ENCODE assay signal across 15 mouse cellular contexts in the genomic region with DNA sequence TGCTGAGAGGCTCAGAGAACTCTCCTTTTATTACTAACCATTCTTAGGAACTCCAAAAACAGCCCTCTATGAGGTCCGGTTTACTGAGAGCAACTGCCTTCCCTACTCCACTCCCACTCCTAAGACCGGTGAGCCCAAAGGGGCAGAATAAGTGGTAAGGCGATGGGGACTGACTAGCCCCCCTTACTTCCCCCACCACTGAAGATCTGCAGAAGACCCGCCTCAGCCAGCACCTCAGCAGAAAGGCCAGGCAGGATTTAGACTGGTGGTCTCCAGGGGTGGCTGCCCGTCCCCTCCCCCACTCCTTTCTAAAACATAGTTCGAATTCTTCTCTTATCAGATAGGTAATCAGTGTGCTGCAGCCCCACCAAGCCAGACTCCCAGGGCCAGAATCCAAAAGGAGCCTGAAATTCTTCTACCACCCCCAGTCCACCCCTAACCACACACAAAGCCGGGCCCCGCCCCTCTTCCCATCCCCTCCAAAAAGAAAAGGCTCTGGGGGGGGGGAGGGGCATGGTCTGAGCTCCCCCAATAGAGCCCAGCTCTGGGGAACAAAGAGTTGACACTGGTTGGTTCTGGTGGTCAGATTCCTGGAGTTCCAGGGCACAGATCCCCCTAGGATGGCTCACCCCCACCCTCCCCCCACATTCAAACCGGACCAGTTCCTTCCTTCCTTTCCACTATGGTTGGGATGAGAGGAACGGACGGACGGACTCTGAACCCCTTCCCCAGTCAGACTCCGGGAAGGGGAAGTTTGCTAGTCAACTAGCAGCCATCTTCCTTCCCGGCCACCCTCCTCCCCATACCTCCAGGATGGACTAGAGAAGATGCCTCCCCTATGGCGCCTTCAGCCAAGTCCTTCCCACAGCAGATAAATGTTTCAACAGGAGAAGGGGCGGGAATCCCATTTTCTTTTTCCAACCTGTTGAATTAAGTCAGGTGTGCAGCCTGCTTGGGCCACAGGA. TPM values are rescaled to one million over a fixed set of nuclear protein-coding genes. Genes with fewer than 3 reads are reported as not detected.
DNase-seq lines count a peak whose midpoint lies in the region; ATAC-seq and TF ChIP-seq lines count a peak whose summit lies in the region.
"Had no signal": no experiment of that assay in that cellular context is flagged by ENCODE, and none has a peak within 500 bp of the region (broad histone marks: within the 10 kb centered on the region; RNA-seq: fewer than 3 reads in every experiment).

No protein-coding gene starts in this region.

- H3K9ac ChIP-seq in heart, embryonic 13.5 days: no peak overlapping the region
- H3K9ac ChIP-seq in midbrain, embryonic 12.5 days (replicated peaks): no peak overlapping the region
- no peak overlapping the region for H3K9ac ChIP-seq in midbrain, embryonic 16.5 days (ENCODE audit: low read depth, low read length)
- H3K9ac ChIP-seq: neural tube, embryonic 12.5 days had no signal

- H3K9me3 ChIP-seq in heart, embryonic 13.5 days: no peaks in the 10 kb centered on the region
- H3K9me3 ChIP-seq in midbrain, embryonic 12.5 days: no peaks in the 10 kb centered on the region
- no peaks in the 10 kb centered on the region for H3K9me3 ChIP-seq in midbrain, embryonic 16.5 days (replicated peaks; ENCODE audit: control insufficient read depth, low read length, poor library complexity, severe bottlenecking)
- H3K9me3 ChIP-seq: neural tube, embryonic 12.5 days had no signal

- no peak for ATAC-seq in heart, embryonic 13.5 days (ENCODE audit: extremely low read depth, insufficient number of reproducible peaks, low FRiP score, low TSS enrichment)
- no peak for ATAC-seq in midbrain, embryonic 12.5 days (ENCODE audit: low FRiP score, low read depth)
- ATAC-seq in midbrain, embryonic 16.5 days: no peak
- peak; percentile 14; the same call in 1 of the 2 replicates for ATAC-seq in granulocyte monocyte progenitor cell, adult 5-6 weeks (replicated peaks; ENCODE audit: poor library complexity, severe bottlenecking)
- ATAC-seq in erythroblast, adult 5-6 weeks (replicated peaks; ENCODE audit: low FRiP score, poor library complexity, severe bottlenecking): no peak

- peak overlapping the region; percentile 28 for H3K4me2 ChIP-seq in heart, embryonic 13.5 days
- peak overlapping the region; percentile 29 for H3K4me2 ChIP-seq in midbrain, embryonic 12.5 days (replicated peaks)
- no peak overlapping the region for H3K4me2 ChIP-seq in midbrain, embryonic 16.5 days (ENCODE audit: low read length)
- H3K4me2 ChIP-seq in myocyte (ENCODE audit: low read depth): peak overlapping the region; percentile 51
- H3K4me2 ChIP-seq: neural tube, embryonic 12.5 days had no signal

- H3K27ac ChIP-seq in heart, embryonic 13.5 days (replicated peaks): no peak overlapping the region
- H3K27ac ChIP-seq in midbrain, embryonic 12.5 days (replicated peaks): no peak overlapping the region
- no peak overlapping the region for H3K27ac ChIP-seq in midbrain, embryonic 16.5 days (ENCODE audit: low read length)
- H3K27ac ChIP-seq: left cerebral cortex, adult 2 months; neural tube, embryonic 12.5 days had no signal

- peaks cover 15% of the 10 kb centered on the region for H3K27me3 ChIP-seq in heart, embryonic 13.5 days (replicated peaks)
- H3K27me3 ChIP-seq in midbrain, embryonic 12.5 days: peaks cover 11% of the 10 kb centered on the region; the same call in 1 of the 2 replicates
- H3K27me3 ChIP-seq in midbrain, embryonic 16.5 days (ENCODE audit: control insufficient read depth, insufficient read depth, low read depth, low read length): 0 out of 2 replicates have a peak, but pooled peaks cover 3% of the 10 kb centered on the region
- H3K27me3 ChIP-seq in myocyte (ENCODE audit: control insufficient read depth, insufficient read depth, insufficient read length): peaks cover 29% of the 10 kb centered on the region
- H3K27me3 ChIP-seq: neural tube, embryonic 12.5 days had no signal

- peaks cover 24% of the 10 kb centered on the region for H3K4me1 ChIP-seq in heart, embryonic 13.5 days
- peaks cover 37% of the 10 kb centered on the region for H3K4me1 ChIP-seq in midbrain, embryonic 12.5 days
- no peaks in the 10 kb centered on the region for H3K4me1 ChIP-seq in midbrain, embryonic 16.5 days (ENCODE audit: control insufficient read depth, insufficient read depth, low read length)

- H3K36me3 ChIP-seq in heart, embryonic 13.5 days: no peaks in the 10 kb centered on the region
- H3K36me3 ChIP-seq in midbrain, embryonic 12.5 days: 0 out of 2 replicates have a peak, but pooled peaks cover 3% of the 10 kb centered on the region
- H3K36me3 ChIP-seq in midbrain, embryonic 16.5 days (ENCODE audit: control insufficient read depth, insufficient read depth, low read length): no peaks in the 10 kb centered on the region
- no peaks in the 10 kb centered on the region for H3K36me3 ChIP-seq in myocyte (ENCODE audit: control insufficient read depth, insufficient read depth)
- H3K36me3 ChIP-seq: neural tube, embryonic 12.5 days had no signal

- whole genome bisulfite sequencing in heart, embryonic 13.5 days: 10% methylated on average over 16 of the region's 16 CpGs
- WGBS in midbrain, embryonic 12.5 days: 5% methylated on average over 16 of the region's 16 CpGs
- WGBS in midbrain, embryonic 16.5 days: 5% methylated on average over 16 of the region's 16 CpGs

- no peaks in the 10 kb centered on the region for H3K79me2 ChIP-seq in myocyte (ENCODE audit: control insufficient read depth, insufficient read depth)

- no peak overlapping the region for H3K4me3 ChIP-seq in heart, embryonic 13.5 days
- H3K4me3 ChIP-seq in midbrain, embryonic 12.5 days: no peak overlapping the region
- no peak overlapping the region for H3K4me3 ChIP-seq in midbrain, embryonic 16.5 days (ENCODE audit: low read depth, low read length)
- no peak overlapping the region for H3K4me3 ChIP-seq in myocyte
- H3K4me3 ChIP-seq: left cerebral cortex, adult 2 months; neural tube, embryonic 12.5 days had no signal

- TF ChIP-seq POLR2A in myocyte (IDR thresholded peaks at IDR 0.05; ENCODE audit: insufficient read length, low read depth): no peak

- DNase-seq in heart, adult 11 months: no peak
- DNase-seq in right cerebral cortex, postnatal 25 days: no peak
- DNase-seq: kidney, postnatal 10 days; lung, postnatal 36 days had no signal

- H3ac ChIP-seq in myocyte (ENCODE audit: control insufficient read depth, insufficient read length): no peak overlapping the region

RNA-seq across cellular contexts. Expression of gene Lin28a, which starts 6.9 kb away (rescaled TPM):
- polyA plus RNA-seq in heart, embryonic 13.5 days (2015; fragmentation: Nextera tagmentation; extraction: Ambion mirVana): 0.25 and 0.27 TPM in 2 replicates
- 3.3 and 3.4 TPM in 2 replicates for polyA plus RNA-seq in midbrain, embryonic 12.5 days (2016; fragmentation: Nextera tagmentation; extraction: Ambion mirVana)
- polyA plus RNA-seq in midbrain, embryonic 16.5 days (2015; fragmentation: Nextera tagmentation; extraction: Ambion mirVana): 0.37 and 0.44 TPM in 2 replicates
- total RNA-seq in granulocyte monocyte progenitor cell, adult 5-6 weeks (2014; fragmentation: Nextera tagmentation): 2.1 and 13.9 TPM in 2 replicates
- total RNA-seq in granulocyte monocyte progenitor cell, adult 5-6 weeks (2017): 4.0 and 10.5 TPM in 2 replicates
- polyA plus RNA-seq in myocyte (2012; fragmentation: generic; extraction: Trizol): 0.16 TPM
- 3.3 TPM in 1 of 2 replicates, not detected in the other for total RNA-seq in erythroblast, adult 5-6 weeks (2015; ENCODE audit: low replicate concordance)
- 6.4 and 8.9 TPM in 2 replicates for total RNA-seq in erythroblast, adult 5-6 weeks (2017; ENCODE audit: low replicate concordance)
- total RNA-seq: left cerebral cortex, adult 2 months had no signal
- polyA plus RNA-seq: cortical plate, adult 2 months; frontal cortex, adult 2 months had no signal

RNA-seq across cellular contexts. Expression of gene Dhdds, which starts 11.0 kb away (rescaled TPM):
- polyA plus RNA-seq in heart, embryonic 13.5 days (2015; fragmentation: Nextera tagmentation; extraction: Ambion mirVana): 31.0 and 33.6 TPM in 2 replicates
- polyA plus RNA-seq in midbrain, embryonic 12.5 days (2016; fragmentation: Nextera tagmentation; extraction: Ambion mirVana): 36.8 and 43.9 TPM in 2 replicates
- polyA plus RNA-seq in midbrain, embryonic 16.5 days (2015; fragmentation: Nextera tagmentation; extraction: Ambion mirVana): 45.7 and 48.6 TPM in 2 replicates
- 45.3 and 57.1 TPM in 2 replicates for total RNA-seq in granulocyte monocyte progenitor cell, adult 5-6 weeks (2014; fragmentation: Nextera tagmentation)
- total RNA-seq in granulocyte monocyte progenitor cell, adult 5-6 weeks (2017): 22.8 and 24.8 TPM in 2 replicates
- 30.5 TPM for polyA plus RNA-seq in myocyte (2012; fragmentation: generic; extraction: Trizol)
- total RNA-seq in erythroblast, adult 5-6 weeks (2015; ENCODE audit: low replicate concordance): 9.6 and 17.3 TPM in 2 replicates
- 6.6 and 12.2 TPM in 2 replicates for total RNA-seq in erythroblast, adult 5-6 weeks (2017; ENCODE audit: low replicate concordance)

RNA-seq across cellular contexts. Expression of gene Zfp683, which starts 41.9 kb away (rescaled TPM):
- not detected in 2 replicates for polyA plus RNA-seq in heart, embryonic 13.5 days (2015; fragmentation: Nextera tagmentation; extraction: Ambion mirVana)
- polyA plus RNA-seq in midbrain, embryonic 12.5 days (2016; fragmentation: Nextera tagmentation; extraction: Ambion mirVana): not detected in 2 replicates
- polyA plus RNA-seq in midbrain, embryonic 16.5 days (2015; fragmentation: Nextera tagmentation; extraction: Ambion mirVana): not detected in 2 replicates
- total RNA-seq in granulocyte monocyte progenitor cell, adult 5-6 weeks (2014; fragmentation: Nextera tagmentation): not detected in 2 replicates
- total RNA-seq in granulocyte monocyte progenitor cell, adult 5-6 weeks (2017): not detected in 2 replicates
- polyA plus RNA-seq in myocyte (2012; fragmentation: generic; extraction: Trizol): not detected
- not detected in 2 replicates for total RNA-seq in erythroblast, adult 5-6 weeks (2015; ENCODE audit: low replicate concordance)
- total RNA-seq in erythroblast, adult 5-6 weeks (2017; ENCODE audit: low replicate concordance): not detected in 2 replicates
- total RNA-seq: left cerebral cortex, adult 2 months had no signal
- polyA plus RNA-seq: cortical plate, adult 2 months; frontal cortex, adult 2 months; heart, postnatal 0 days; neural tube, embryonic 12.5 days had no signal

RNA-seq across cellular contexts. Expression of gene Hmgn2, which starts 43.3 kb away (rescaled TPM):
- polyA plus RNA-seq in heart, embryonic 13.5 days (2015; fragmentation: Nextera tagmentation; extraction: Ambion mirVana): 1,526 and 1,676 TPM in 2 replicates
- polyA plus RNA-seq in midbrain, embryonic 12.5 days (2016; fragmentation: Nextera tagmentation; extraction: Ambion mirVana): 3,003 and 3,059 TPM in 2 replicates
- 937 and 974 TPM in 2 replicates for polyA plus RNA-seq in midbrain, embryonic 16.5 days (2015; fragmentation: Nextera tagmentation; extraction: Ambion mirVana)
- total RNA-seq in granulocyte monocyte progenitor cell, adult 5-6 weeks (2014; fragmentation: Nextera tagmentation): 1,589 and 1,765 TPM in 2 replicates
- 943 and 964 TPM in 2 replicates for total RNA-seq in granulocyte monocyte progenitor cell, adult 5-6 weeks (2017)
- polyA plus RNA-seq in myocyte (2012; fragmentation: generic; extraction: Trizol): 108 TPM
- 970 and 984 TPM in 2 replicates for total RNA-seq in erythroblast, adult 5-6 weeks (2015; ENCODE audit: low replicate concordance)
- total RNA-seq in erythroblast, adult 5-6 weeks (2017; ENCODE audit: low replicate concordance): 403 and 537 TPM in 2 replicates

RNA-seq across cellular contexts. Expression of gene Crybg2, which starts 48.9 kb away (rescaled TPM):
- 0.46 TPM in 1 of 2 replicates, not detected in the other for polyA plus RNA-seq in heart, embryonic 13.5 days (2015; fragmentation: Nextera tagmentation; extraction: Ambion mirVana)
- 1.2 and 1.7 TPM in 2 replicates for polyA plus RNA-seq in midbrain, embryonic 12.5 days (2016; fragmentation: Nextera tagmentation; extraction: Ambion mirVana)
- polyA plus RNA-seq in midbrain, embryonic 16.5 days (2015; fragmentation: Nextera tagmentation; extraction: Ambion mirVana): 3.8 and 6.6 TPM in 2 replicates
- 0.38 and 1.3 TPM in 2 replicates for total RNA-seq in granulocyte monocyte progenitor cell, adult 5-6 weeks (2014; fragmentation: Nextera tagmentation)
- total RNA-seq in granulocyte monocyte progenitor cell, adult 5-6 weeks (2017): not detected in 2 replicates
- polyA plus RNA-seq in myocyte (2012; fragmentation: generic; extraction: Trizol): 0.58 TPM
- not detected in 2 replicates for total RNA-seq in erythroblast, adult 5-6 weeks (2015; ENCODE audit: low replicate concordance)
- total RNA-seq in erythroblast, adult 5-6 weeks (2017; ENCODE audit: low replicate concordance): not detected in 2 replicates
- polyA plus RNA-seq: heart, postnatal 0 days had no signal
